Mouse (Mus musculus) T-helper 17 cell (primary cell): ENCODE measurements around the gene Rtl10.
"Not testable (repeated sequence)": the region's sequence is repeated elsewhere in the genome, so short reads cannot be mapped to it uniquely, and the experiment has no call there.

Experiments
- in situ Hi-C, 2 experiments: fragments of 300-600 bp; cut with MboI, MseI; formaldehyde crosslinking; loops; 1 replicate in 1 of 2; 2 replicates in 1 of 2; pipeline ENCODE4 v1.15.1; 2025; ENCODE audit warnings: high pct_unique_total_duplicates in 2 of 2

Rtl10 gene

GRCm38 (mm10) chr16:18482431-18482830 lies 16.3 kb upstream of the Rtl10 start:
- in situ Hi-C loops: no loop called here

GRCm38 (mm10) chr16:18483839-18484238 lies 14.9 kb upstream of the Rtl10 start:
- in situ Hi-C loops: no loop called here

GRCm38 (mm10) chr16:18484386-18484785 lies 14.3 kb upstream of the Rtl10 start:
- in situ Hi-C loops: no loop called here

- in situ Hi-C loops: no loop called here
Measured at GRCm38 (mm10) chr16:18484794-18485435, 13.8 kb upstream of the Rtl10 start.

GRCm38 (mm10) chr16:18486126-18486525 lies 12.6 kb upstream of the Rtl10 start:
- in situ Hi-C loops: no loop called here

GRCm38 (mm10) chr16:18490281-18490680 lies 8.4 kb upstream of the Rtl10 start:
- in situ Hi-C loops: no loop called here

GRCm38 (mm10) chr16:18490894-18491293 lies 7.8 kb upstream of the Rtl10 start:
- in situ Hi-C loops: no loop called here

GRCm38 (mm10) chr16:18497865-18498515 lies 711 bp upstream of the Rtl10 start:
- in situ Hi-C loops: no loop called here

- in situ Hi-C loops: no loop called here
Measured at GRCm38 (mm10) chr16:18498996-18499395, 295 bp downstream of the Rtl10 start.

- in situ Hi-C loops: no loop called here
Measured at GRCm38 (mm10) chr16:18501531-18501930, 2.8 kb downstream of the Rtl10 start.

GRCm38 (mm10) chr16:18503566-18504342 lies 5.1 kb downstream of the Rtl10 start:
- in situ Hi-C loops: no loop called here

GRCm38 (mm10) chr16:18506524-18507199 lies 8.0 kb downstream of the Rtl10 start:
- in situ Hi-C loops: no loop called here

- in situ Hi-C loops: no loop called here
Measured at GRCm38 (mm10) chr16:18507200-18507549, 8.5 kb downstream of the Rtl10 start.

GRCm38 (mm10) chr16:18511741-18512140 lies 13.0 kb downstream of the Rtl10 start:
- in situ Hi-C loops: no loop called here

GRCm38 (mm10) chr16:18513508-18513907 lies 14.8 kb downstream of the Rtl10 start:
- in situ Hi-C loops: no loop called here

GRCm38 (mm10) chr16:18518091-18518490 lies 19.4 kb downstream of the Rtl10 start:
- in situ Hi-C loops: no loop called here

GRCm38 (mm10) chr16:18523563-18524245 lies 25.0 kb downstream of the Rtl10 start:
- in situ Hi-C loops: no loop called here

GRCm38 (mm10) chr16:18528656-18529055 lies 30.0 kb downstream of the Rtl10 start:
- in situ Hi-C loops: no loop called here

GRCm38 (mm10) chr16:18533061-18533460 lies 34.4 kb downstream of the Rtl10 start:
- in situ Hi-C loops: not testable (repeated sequence)

- in situ Hi-C loops: no loop called here
Measured at GRCm38 (mm10) chr16:18537407-18537990, 38.8 kb downstream of the Rtl10 start.

- in situ Hi-C loops: no loop called here
Measured at GRCm38 (mm10) chr16:18539281-18539680, 40.6 kb downstream of the Rtl10 start.
